Mouse (Mus musculus) central nervous system, embryonic 14 days (tissue): Measurements from ENCODE around the gene Pglyrp2. TPM values are rescaled to one million over a fixed set of nuclear protein-coding genes. Genes with fewer than 3 reads are reported as not detected.

Experiments
- polyA plus RNA-seq: library from polyadenylated mRNA; depleted of rRNA; stranded (reverse); fragments of >200 nt; gene quantifications from 2 replicates; pipeline ENCODE4 v1.2.3, GENCODE M21; 2012; rRNA removed

The Pglyrp2 gene
- not detected in 2 replicates for polyA plus RNA-seq

GRCm38 (mm10) chr17:32424034-32424433 is at the start of gene Pglyrp2:
TSS of gene Pglyrp2 (minus strand) at chr17:32424167.

GRCm38 (mm10) chr17:32452482-32452881 is 28.5 kb upstream of the Pglyrp2 start, which contains the start of gene Cyp4f39:
TSS of gene Cyp4f39 (plus strand) at chr17:32452723.

GRCm38 (mm10) chr17:32403417-32403816 is 20.6 kb downstream of the Pglyrp2 start, which contains the start of gene Rasal3:
TSS of gene Rasal3 (minus strand) at chr17:32403583.

GRCm38 (mm10) chr17:32389101-32389659 is 34.8 kb downstream of the Pglyrp2 start, which contains the start of gene Wiz:
TSS of gene Wiz (minus strand) at chr17:32389439.

Other genes with a start within 250 kb of the Pglyrp2 start
- gene Ephx3, start 234.6 kb downstream of the Pglyrp2 start, polyA plus RNA-seq = 0.16 and 0.41 TPM in 2 replicates
- gene Brd4, start 139.4 kb downstream of the Pglyrp2 start, polyA plus RNA-seq = 52.5 and 70.3 TPM in 2 replicates
- gene Akap8, start 102.9 kb downstream of the Pglyrp2 start, polyA plus RNA-seq = 129 and 136 TPM in 2 replicates
- gene Akap8l, start 73.6 kb downstream of the Pglyrp2 start, polyA plus RNA-seq = 216 and 223 TPM in 2 replicates
- gene Wiz, start 34.7 kb downstream of the Pglyrp2 start, polyA plus RNA-seq = 77.4 and 78.2 TPM in 2 replicates
- gene Rasal3, start 20.6 kb downstream of the Pglyrp2 start, polyA plus RNA-seq = 0.82 and 0.90 TPM in 2 replicates
- gene Cyp4f39, start 28.6 kb upstream of the Pglyrp2 start, polyA plus RNA-seq = 0.26 and 0.66 TPM in 2 replicates
- gene Cyp4f17, start 81.9 kb upstream of the Pglyrp2 start, polyA plus RNA-seq = 13.3 and 18.1 TPM in 2 replicates
- 31.8 and 36.9 TPM in 2 replicates for gene Cyp4f16, start 112.4 kb upstream of the Pglyrp2 start, polyA plus RNA-seq
- gene Cyp4f37, start 197.1 kb upstream of the Pglyrp2 start, polyA plus RNA-seq = not detected in 2 replicates
- gene Cyp4f40, start 234.7 kb upstream of the Pglyrp2 start, polyA plus RNA-seq = 0.04 and 0.06 TPM in 2 replicates